Mouse (Mus musculus): ENCODE data around the gene Smyd4. TPM values are rescaled to one million over a fixed set of nuclear protein-coding genes. Genes with fewer than 3 reads are reported as not detected.
A peak's percentile ranks its signal among the peaks of the same experiment; 100 is the strongest.

Smyd4 gene
- polyA plus RNA-seq, 1 experiment: 4.0 TPM

- H3K27me3 ChIP-seq (ENCODE audit: control insufficient read depth, insufficient read depth, low read length): no peaks in the 10 kb centered on the region
- WGBS: 85% methylated on average over 6 of the region's 6 CpGs
Observed at GRCm38 (mm10) chr11:75421375-75422012, 73.3 kb downstream of the Smyd4 start.

GRCm38 (mm10) chr11:75422013-75422792 is 74.0 kb downstream of the Smyd4 start, which contains the start of gene Serpinf1:
Serpinf1 (minus strand) TSS chr11:75422701.
- H3K27me3 ChIP-seq (ENCODE audit: control insufficient read depth, insufficient read depth, low read length): no peaks in the 10 kb centered on the region

More at GRCm38 (mm10) chr11:75421375-75422012, 73.3 kb downstream of the Smyd4 start:
- no peak for TF ChIP-seq CTCF (IDR thresholded peaks at IDR 0.05; ENCODE audit: extremely low read depth, insufficient read depth, insufficient read length, insufficient replicate concordance)
- TF ChIP-seq POLR2A (IDR thresholded peaks at IDR 0.05; ENCODE audit: low read depth, low read length): no peak
- DNase-seq (ENCODE audit: low read depth in 1 of 2, low spot score in 2 of 2): no peak
- Histone ChIP-seq H3K4me3 (ENCODE audit: extremely low read depth, insufficient read depth, insufficient read length) (no peak overlapping the region), H3K27ac (ENCODE audit: insufficient read depth, low read length) (no peak overlapping the region), H3K4me1 (ENCODE audit: control insufficient read depth, insufficient read depth, insufficient read length) (peaks cover 5% of the 10 kb centered on the region; the same call in 1 of the 2 replicates), H3K36me3 (ENCODE audit: control insufficient read depth, insufficient read depth, low read length) (no peaks in the 10 kb centered on the region)

GRCm38 (mm10) chr11:75423091-75423490 is 74.9 kb downstream of the Smyd4 start:
- Histone ChIP-seq H3K27ac (ENCODE audit: insufficient read depth, low read length) (no peak overlapping the region), H3K4me1 (ENCODE audit: control insufficient read depth, insufficient read depth, insufficient read length) (no peaks in the 10 kb centered on the region), H3K27me3 (ENCODE audit: control insufficient read depth, insufficient read depth, low read length) (no peaks in the 10 kb centered on the region), H3K36me3 (ENCODE audit: control insufficient read depth, insufficient read depth, low read length) (no peaks in the 10 kb centered on the region), H3K4me3 (ENCODE audit: extremely low read depth, insufficient read depth, insufficient read length) (no peak overlapping the region)
- DNase-seq (ENCODE audit: low read depth in 1 of 2, low spot score in 2 of 2): no peak
- WGBS: 90% methylated on average over 3 of the region's 3 CpGs
- TF ChIP-seq CTCF (IDR thresholded peaks at IDR 0.05; ENCODE audit: extremely low read depth, insufficient read depth, insufficient read length, insufficient replicate concordance) (no peak), POLR2A (IDR thresholded peaks at IDR 0.05; ENCODE audit: low read depth, low read length) (no peak)

More at GRCm38 (mm10) chr11:75422013-75422792, 74.0 kb downstream of the Smyd4 start, which contains the start of gene Serpinf1:
- no peak within 1 kb of the TSS for H3K4me3 ChIP-seq (ENCODE audit: extremely low read depth, insufficient read depth, insufficient read length)
- H3K4me1 ChIP-seq (ENCODE audit: control insufficient read depth, insufficient read depth, insufficient read length): no peaks in the 10 kb centered on the region
- 65% methylated on average over 10 of the region's 10 CpGs for WGBS
- TF ChIP-seq CTCF (IDR thresholded peaks at IDR 0.05; ENCODE audit: extremely low read depth, insufficient read depth, insufficient read length, insufficient replicate concordance) (no peak), POLR2A (IDR thresholded peaks at IDR 0.05; ENCODE audit: low read depth, low read length) (no peak)
- H3K36me3 ChIP-seq (ENCODE audit: control insufficient read depth, insufficient read depth, low read length): no peaks in the 10 kb centered on the region
- no peak for DNase-seq (ENCODE audit: low read depth in 1 of 2, low spot score in 2 of 2)
- H3K27ac ChIP-seq (ENCODE audit: insufficient read depth, low read length): no peak within 1 kb of the TSS

GRCm38 (mm10) chr11:75424033-75424432 is 75.8 kb downstream of the Smyd4 start:
- Histone ChIP-seq H3K27ac (ENCODE audit: insufficient read depth, low read length) (no peak overlapping the region), H3K4me1 (ENCODE audit: control insufficient read depth, insufficient read depth, insufficient read length) (no peaks in the 10 kb centered on the region; the same call in 1 of the 2 replicates), H3K4me3 (ENCODE audit: extremely low read depth, insufficient read depth, insufficient read length) (no peak overlapping the region), H3K27me3 (ENCODE audit: control insufficient read depth, insufficient read depth, low read length) (no peaks in the 10 kb centered on the region), H3K36me3 (ENCODE audit: control insufficient read depth, insufficient read depth, low read length) (no peaks in the 10 kb centered on the region)
- DNase-seq (ENCODE audit: low read depth in 1 of 2, low spot score in 2 of 2): no peak
- TF ChIP-seq POLR2A (IDR thresholded peaks at IDR 0.05; ENCODE audit: low read depth, low read length) (no peak), CTCF (IDR thresholded peaks at IDR 0.05; ENCODE audit: extremely low read depth, insufficient read depth, insufficient read length, insufficient replicate concordance) (no peak)
- WGBS: 91% methylated on average over 9 of the region's 9 CpGs

- H3K27ac ChIP-seq (ENCODE audit: insufficient read depth, low read length): no peak overlapping the region
- TF ChIP-seq POLR2A (IDR thresholded peaks at IDR 0.05; ENCODE audit: low read depth, low read length): no peak
- TF ChIP-seq CTCF (IDR thresholded peaks at IDR 0.05; ENCODE audit: extremely low read depth, insufficient read depth, insufficient read length, insufficient replicate concordance): no peak
- WGBS: 88% methylated on average over 3 of the region's 3 CpGs
Observed at GRCm38 (mm10) chr11:75424459-75424858, 76.2 kb downstream of the Smyd4 start.

GRCm38 (mm10) chr11:75429019-75429705 is 80.9 kb downstream of the Smyd4 start:
- TF ChIP-seq POLR2A (IDR thresholded peaks at IDR 0.05; ENCODE audit: low read depth, low read length): peak; percentile 36; the same call in 1 of the 2 replicates
- no peak for TF ChIP-seq CTCF (IDR thresholded peaks at IDR 0.05; ENCODE audit: extremely low read depth, insufficient read depth, insufficient read length, insufficient replicate concordance)
- peak; percentile 63 to 66 for DNase-seq (ENCODE audit: low read depth in 1 of 2, low spot score in 2 of 2)
- no peak overlapping the region for H3K4me3 ChIP-seq (ENCODE audit: extremely low read depth, insufficient read depth, insufficient read length)
- H3K4me1 ChIP-seq (ENCODE audit: control insufficient read depth, insufficient read depth, insufficient read length): no peaks in the 10 kb centered on the region; the same call in 1 of the 2 replicates
- H3K27me3 ChIP-seq (ENCODE audit: control insufficient read depth, insufficient read depth, low read length): no peaks in the 10 kb centered on the region
- H3K36me3 ChIP-seq (ENCODE audit: control insufficient read depth, insufficient read depth, low read length): no peaks in the 10 kb centered on the region
- 23% methylated on average over 9 of the region's 9 CpGs for WGBS
- peak overlapping the region; percentile 62 for H3K27ac ChIP-seq (ENCODE audit: insufficient read depth, low read length)

More at GRCm38 (mm10) chr11:75424459-75424858, 76.2 kb downstream of the Smyd4 start:
- Histone ChIP-seq H3K36me3 (ENCODE audit: control insufficient read depth, insufficient read depth, low read length) (no peaks in the 10 kb centered on the region), H3K27me3 (ENCODE audit: control insufficient read depth, insufficient read depth, low read length) (no peaks in the 10 kb centered on the region), H3K4me1 (ENCODE audit: control insufficient read depth, insufficient read depth, insufficient read length) (no peaks in the 10 kb centered on the region; the same call in 1 of the 2 replicates), H3K4me3 (ENCODE audit: extremely low read depth, insufficient read depth, insufficient read length) (no peak overlapping the region)
- DNase-seq (ENCODE audit: low read depth in 1 of 2, low spot score in 2 of 2): no peak
